Mouse (Mus musculus) midbrain, embryonic 14.5 days (tissue): ENCODE measurements at regions not wholly inside any gene's neighbourhood (a gene's known extent, or its start where the extent isn't known, plus 50 kb on each side); places are given as distances from the start of the nearest gene placed in this dataset.
A peak's percentile ranks its signal among the peaks of the same experiment; 100 is the strongest.

Experiments
- ATAC-seq: fragments of 200-750 bp; cut with Nextera tagmentation; 2 replicates; pipeline ENCODE4 v1.8.0; 2017; ENCODE audit warnings: moderate number of reproducible peaks, moderate library complexity; ENCODE audit not compliant: low FRiP score, low TSS enrichment
- DNase-seq: peaks from one replicate; pipeline ENCODE4 v3.0.0-alpha.2; 2015
- H3K27ac ChIP-seq: fragments of 300-500 bp; sonication (generic); replicated peaks from 2 replicates; pipeline ENCODE4 v1.5.1; 2014; ENCODE audit warnings: mild to moderate bottlenecking, low read depth, low read length, moderate library complexity
- H3K27me3 ChIP-seq: fragments of 300-500 bp; sonication (generic); 2 replicates; pipeline ENCODE4 v1.6.1; 2014; ENCODE audit warnings: low read length, control low read depth, mixed read lengths; ENCODE audit not compliant: control insufficient read depth, insufficient read depth
- H3K36me3 ChIP-seq: fragments of 300-500 bp; sonication (generic); 2 replicates; pipeline ENCODE4 v1.6.1; 2014; ENCODE audit warnings: low read length, control low read depth; ENCODE audit not compliant: control insufficient read depth, insufficient read depth
- H3K4me1 ChIP-seq: fragments of 300-500 bp; sonication (generic); 2 replicates; pipeline ENCODE4 v1.6.1; 2014; ENCODE audit warnings: mild to moderate bottlenecking, antibody characterized with exemption, low read length, control low read depth; ENCODE audit not compliant: control insufficient read depth, insufficient read depth
- H3K4me2 ChIP-seq: fragments of 300-500 bp; sonication (generic); 2 replicates; pipeline ENCODE4 v1.6.1; 2014; ENCODE audit warnings: mild to moderate bottlenecking, low read length, moderate library complexity
- H3K4me3 ChIP-seq: fragments of 300-500 bp; sonication (generic); replicated peaks from 2 replicates; pipeline ENCODE4 v1.5.1; 2014; ENCODE audit warnings: low read depth, low read length
- H3K9ac ChIP-seq: fragments of 300-500 bp; sonication (generic); replicated peaks from 2 replicates; pipeline ENCODE4 v1.6.1; 2014; ENCODE audit warnings: mild to moderate bottlenecking, low read length, moderate library complexity
- H3K9me3 ChIP-seq: fragments of 300-500 bp; sonication (generic); 2 replicates; pipeline ENCODE4 v1.6.1; 2016; ENCODE audit warnings: low read length, control low read depth, mixed read lengths; ENCODE audit not compliant: control insufficient read depth
- WGBS: fragments of 180-500 bp; shearing (Covaris S2); extraction: QIAGEN DNeasy Blood & Tissue Kit; methylation state at CpG from one replicate; pipeline ENCODE4 v1.1.7; 2014; 5-methylcytosine and 5-hydroxymethylcytosine counted together

DNA sequence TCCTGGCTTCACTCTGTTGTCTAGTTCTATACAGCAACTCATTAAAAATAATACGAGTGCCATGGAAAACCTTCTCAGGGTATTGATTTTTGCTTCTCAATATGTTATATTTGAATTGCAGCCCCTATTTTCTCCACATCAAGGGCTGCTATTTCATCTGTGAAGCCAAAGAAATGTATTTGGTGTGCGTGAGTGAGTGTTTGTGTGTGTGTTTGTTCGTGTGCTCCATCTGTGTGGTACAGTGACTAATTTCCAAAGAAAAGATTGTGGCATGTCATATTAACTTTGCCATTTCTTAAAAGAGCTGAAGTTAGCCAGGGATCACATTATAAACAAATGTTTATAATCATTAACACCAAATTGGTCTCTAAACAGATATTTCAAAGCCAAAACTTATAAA is 493.1 kb downstream of the Hace1 start:
- WGBS = 70% methylated on average over 3 of the region's 3 CpGs
- H3K27ac ChIP-seq = no peak overlapping the region
- no peak for DNase-seq
- no peak overlapping the region for H3K4me3 ChIP-seq
- H3K9ac ChIP-seq = no peak overlapping the region
- no peak for ATAC-seq
- no peaks in the 10 kb centered on the region for H3K36me3 ChIP-seq
- no peaks in the 10 kb centered on the region for H3K9me3 ChIP-seq
- no peak overlapping the region for H3K4me2 ChIP-seq
- H3K4me1 ChIP-seq = peaks cover 20% of the 10 kb centered on the region; the same call in 1 of the 2 replicates
- H3K27me3 ChIP-seq = no peaks in the 10 kb centered on the region

DNA sequence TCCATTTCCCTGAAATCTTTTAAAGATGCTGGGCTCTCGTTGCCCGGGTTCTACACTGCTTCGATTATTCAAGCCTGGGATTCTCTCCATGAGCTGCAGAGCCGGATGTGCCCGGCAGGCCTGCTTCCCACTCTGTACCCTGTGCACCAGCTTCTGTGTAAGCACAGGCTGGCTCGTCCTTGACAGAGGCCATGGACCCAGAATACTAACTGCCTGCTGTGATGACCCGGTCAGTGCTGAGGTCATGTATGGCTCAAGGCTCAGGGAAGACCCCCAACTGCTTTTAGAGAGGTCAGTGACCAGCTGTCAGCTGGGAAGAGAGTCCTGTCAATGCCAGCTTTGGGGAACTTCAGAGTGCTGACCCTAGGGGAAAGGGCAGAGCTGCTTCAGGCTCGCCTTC is 493.6 kb downstream of the Hace1 start:
- H3K27ac ChIP-seq = peak overlapping the region; percentile 71
- ATAC-seq = peak; percentile 55

GRCm38 (mm10) chr10:46071810-46072549 is 494.4 kb downstream of the Hace1 start:
- Histone ChIP-seq H3K27me3 (no peaks in the 10 kb centered on the region), H3K9me3 (no peaks in the 10 kb centered on the region), H3K4me3 (no peak overlapping the region), H3K9ac (no peak overlapping the region), H3K27ac (peak overlapping the region; percentile 71), H3K36me3 (no peaks in the 10 kb centered on the region), H3K4me2 (no peak overlapping the region), H3K4me1 (peaks cover 20% of the 10 kb centered on the region; the same call in 1 of the 2 replicates)
- 48% methylated on average over 12 of the region's 12 CpGs for WGBS
- ATAC-seq = no peak
- DNase-seq = peak; percentile 56

More for the DNA sequence above, 493.6 kb downstream of the Hace1 start:
- no peak overlapping the region for H3K4me3 ChIP-seq
- peaks cover 20% of the 10 kb centered on the region; the same call in 1 of the 2 replicates for H3K4me1 ChIP-seq
- WGBS = 46% methylated on average over 8 of the region's 8 CpGs
- H3K27me3 ChIP-seq = no peaks in the 10 kb centered on the region
- H3K9me3 ChIP-seq = no peaks in the 10 kb centered on the region
- peak; percentile 27 for DNase-seq
- no peaks in the 10 kb centered on the region for H3K36me3 ChIP-seq
- no peak overlapping the region for H3K9ac ChIP-seq
- H3K4me2 ChIP-seq = no peak overlapping the region

DNA sequence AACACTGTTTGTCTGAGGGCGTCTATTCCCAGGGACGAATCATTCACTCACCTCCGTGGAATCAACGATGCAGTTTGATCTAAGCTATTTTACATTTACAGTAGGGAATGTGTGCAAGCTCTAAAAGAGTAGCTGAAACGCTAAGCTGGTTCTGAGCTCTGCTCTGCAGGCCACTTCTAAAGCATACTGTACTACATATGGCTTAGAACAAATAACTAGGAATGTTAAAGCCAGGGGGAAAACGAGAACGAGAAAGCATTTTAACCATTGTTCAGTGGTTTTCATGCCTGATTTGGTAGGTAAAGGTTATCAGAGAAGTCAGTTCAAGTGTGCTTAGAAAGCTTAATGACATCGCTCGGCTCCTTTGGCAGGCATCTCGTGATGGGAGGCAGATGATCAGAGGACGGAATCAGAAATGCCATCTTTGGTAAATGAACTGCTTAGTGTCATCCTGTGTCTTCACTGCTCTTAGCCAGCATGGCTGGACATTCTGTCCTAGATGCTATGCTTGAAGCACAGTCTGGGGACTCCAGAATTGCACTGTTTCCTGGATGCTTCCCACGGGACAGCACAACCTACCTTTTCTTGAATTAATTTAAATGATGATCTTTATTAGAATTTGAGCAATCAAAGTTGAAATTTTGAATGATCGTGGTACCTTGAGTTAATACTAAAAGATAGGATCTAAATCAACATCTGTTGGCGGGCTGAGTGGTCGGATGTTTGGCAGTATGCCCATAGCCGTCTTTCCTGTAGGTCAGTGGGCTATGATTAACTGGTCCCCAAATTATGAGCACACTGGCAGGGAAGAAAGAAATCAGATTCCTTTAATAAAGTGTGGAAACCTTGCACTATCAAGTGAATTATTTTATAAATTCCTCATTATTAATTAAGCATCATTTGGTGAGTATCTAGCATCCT is 495.2 kb downstream of the Hace1 start:
- Histone ChIP-seq H3K27me3 (no peaks in the 10 kb centered on the region), H3K9me3 (no peaks in the 10 kb centered on the region), H3K4me2 (no peak overlapping the region), H3K4me1 (peaks cover 20% of the 10 kb centered on the region; the same call in 1 of the 2 replicates), H3K36me3 (no peaks in the 10 kb centered on the region), H3K27ac (peak overlapping the region; percentile 71), H3K4me3 (no peak overlapping the region), H3K9ac (no peak overlapping the region)
- ATAC-seq (no peak), DNase-seq (peak; percentile 59)
- 59% methylated on average over 16 of the region's 16 CpGs for WGBS

DNA sequence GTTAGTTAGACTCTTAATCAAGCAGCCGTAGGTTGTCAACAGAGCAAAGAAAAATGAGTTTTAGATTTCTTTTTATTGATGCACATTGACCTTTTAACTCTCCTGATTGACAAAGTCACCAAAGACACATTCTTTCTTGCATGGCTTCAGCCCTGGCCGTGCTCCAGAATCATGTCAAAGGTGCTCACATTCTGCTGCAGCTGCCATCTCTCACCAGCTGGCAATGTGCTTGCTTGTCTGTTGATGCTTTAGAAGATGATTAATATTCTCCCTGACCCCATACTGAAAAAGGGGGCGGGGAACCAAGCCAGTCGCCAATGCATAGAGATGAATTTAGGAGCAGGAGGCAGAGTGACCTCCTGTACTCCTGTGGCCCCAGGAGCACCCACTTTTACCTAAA is 510.1 kb downstream of the Hace1 start:
- no peak overlapping the region for H3K9ac ChIP-seq
- H3K4me2 ChIP-seq = no peak overlapping the region
- H3K4me3 ChIP-seq = no peak overlapping the region
- H3K27ac ChIP-seq = no peak overlapping the region
- 63% methylated on average over 4 of the region's 4 CpGs for WGBS
- no peaks in the 10 kb centered on the region for H3K9me3 ChIP-seq
- ATAC-seq = no peak
- H3K27me3 ChIP-seq = no peaks in the 10 kb centered on the region
- no peaks in the 10 kb centered on the region for H3K36me3 ChIP-seq
- no peaks in the 10 kb centered on the region for H3K4me1 ChIP-seq
- DNase-seq = peak; percentile 9

DNA sequence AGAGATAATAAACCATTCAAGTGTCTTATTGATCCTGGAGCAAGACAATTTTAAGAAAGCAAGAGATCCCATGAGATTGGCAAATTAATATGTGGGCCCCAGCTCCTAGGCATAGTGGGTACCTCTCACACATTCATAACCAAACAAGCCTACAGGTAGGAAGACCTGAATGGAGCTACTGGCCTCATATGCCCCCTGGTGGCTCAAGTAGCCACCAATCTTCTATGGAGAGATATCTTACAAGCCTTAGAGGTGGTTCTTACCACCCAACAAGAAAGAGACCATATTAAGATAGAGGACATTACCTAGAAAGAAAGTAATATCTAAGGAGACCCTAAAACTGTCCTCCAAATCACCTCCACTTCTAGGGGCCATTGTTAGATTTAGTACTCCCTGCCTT is 523.2 kb downstream of the Hace1 start:
- DNase-seq (no peak), ATAC-seq (no peak)
- Histone ChIP-seq H3K9me3 (no peaks in the 10 kb centered on the region), H3K27ac (no peak overlapping the region), H3K4me2 (no peak overlapping the region), H3K9ac (no peak overlapping the region), H3K27me3 (no peaks in the 10 kb centered on the region), H3K4me1 (no peaks in the 10 kb centered on the region), H3K36me3 (no peaks in the 10 kb centered on the region), H3K4me3 (no peak overlapping the region)

GRCm38 (mm10) chr10:46108810-46109209 is 531.2 kb downstream of the Hace1 start:
- H3K27me3 ChIP-seq = no peaks in the 10 kb centered on the region
- H3K4me1 ChIP-seq = no peaks in the 10 kb centered on the region
- no peak overlapping the region for H3K4me2 ChIP-seq
- ATAC-seq = no peak
- 32% methylated on average over 4 of the region's 4 CpGs for WGBS
- no peak overlapping the region for H3K4me3 ChIP-seq
- DNase-seq = no peak
- no peak overlapping the region for H3K27ac ChIP-seq
- H3K36me3 ChIP-seq = no peaks in the 10 kb centered on the region
- no peak overlapping the region for H3K9ac ChIP-seq
- no peaks in the 10 kb centered on the region for H3K9me3 ChIP-seq

DNA sequence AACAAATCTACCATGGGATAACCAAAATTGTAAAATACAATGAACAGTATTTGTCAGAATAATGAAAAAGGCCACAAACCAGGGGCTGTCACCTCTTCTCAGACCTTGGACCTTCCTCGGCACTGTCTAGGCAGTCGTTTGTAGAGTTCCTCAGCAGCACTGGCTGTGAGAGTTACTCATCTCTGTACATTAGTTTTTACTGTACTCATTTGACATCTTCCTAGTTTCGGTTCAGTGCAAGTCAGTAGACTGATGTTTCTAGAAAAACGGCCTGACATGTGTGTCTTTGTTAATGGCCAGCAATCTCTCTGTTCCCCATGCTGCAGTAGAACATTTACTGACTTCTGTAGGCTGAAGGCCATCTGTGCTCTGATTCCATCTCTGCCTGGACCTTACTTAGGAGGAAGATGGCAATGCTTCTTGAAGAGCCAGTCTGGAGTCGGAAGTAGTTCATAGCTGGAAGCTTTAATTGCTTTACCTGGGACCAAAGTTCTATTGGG is 537.1 kb downstream of the Hace1 start:
- DNase-seq (peak; percentile 2), ATAC-seq (no peak)
- Histone ChIP-seq H3K4me2 (no peak overlapping the region), H3K9ac (no peak overlapping the region), H3K9me3 (no peaks in the 10 kb centered on the region), H3K4me3 (no peak overlapping the region), H3K27ac (no peak overlapping the region), H3K4me1 (no peaks in the 10 kb centered on the region), H3K27me3 (no peaks in the 10 kb centered on the region), H3K36me3 (no peaks in the 10 kb centered on the region)
- 94% methylated on average over 5 of the region's 5 CpGs for WGBS
